Mouse (Mus musculus): ENCODE measurements around the gene Tlk2. TPM values are rescaled to one million over a fixed set of nuclear protein-coding genes. Genes with fewer than 3 reads are reported as not detected.
A peak's percentile ranks its signal among the peaks of the same experiment; 100 is the strongest.
"Not testable (repeated sequence)": the region's sequence is repeated elsewhere in the genome, so short reads cannot be mapped to it uniquely, and the experiment has no call there.

Tlk2 gene
- polyA plus RNA-seq (2015; fragmentation: Nextera tagmentation; extraction: Ambion mirVana), result 7.4 and 8.4 TPM in 2 replicates

DNA sequence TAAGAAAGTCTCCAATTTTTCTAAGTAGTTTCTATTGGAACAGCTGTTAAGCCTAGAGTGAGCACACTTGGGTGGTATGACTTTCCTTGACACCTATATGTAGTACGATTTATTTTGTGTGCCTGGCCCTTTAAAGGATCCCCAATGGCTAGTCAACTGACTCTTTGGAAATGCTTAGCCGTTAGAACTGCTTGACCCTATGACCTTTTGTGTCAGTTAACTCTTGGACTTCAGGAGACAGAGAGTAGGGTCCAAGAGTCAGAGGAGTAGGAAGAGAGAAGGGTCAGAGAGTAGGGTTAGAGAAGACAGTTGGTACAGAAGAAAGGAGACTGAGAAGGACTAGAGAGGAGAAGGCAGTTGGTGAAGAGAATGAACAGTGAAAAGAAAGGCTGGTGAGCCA lies at the start of gene Tlk2:
Gene Tlk2, plus strand, starts transcription at position 292 of the 400 bp plus-strand sequence.
- Histone ChIP-seq H3K4me1 (replicated peaks; ENCODE audit: control insufficient read depth, insufficient read depth) (0 out of 2 replicates have a peak, but pooled peaks cover 3% of the 10 kb centered on the region), H3K27ac (replicated peaks) (no peak within 1 kb of the TSS), H3K4me3 (ENCODE audit: low read depth, low read length) (no peak within 1 kb of the TSS), H3K9me3 (ENCODE audit: control insufficient read depth, low read length) (no peaks in the 10 kb centered on the region), H3K4me2 (replicated peaks; ENCODE audit: low read depth) (peak within 1 kb of the TSS; percentile 85), H3K36me3 (ENCODE audit: control insufficient read depth, insufficient read depth, low read length) (no peaks in the 10 kb centered on the region), H3K27me3 (ENCODE audit: control insufficient read depth, insufficient read depth, low read length) (no peaks in the 10 kb centered on the region), H3K9ac (ENCODE audit: low read length) (no peak within 1 kb of the TSS)
- WGBS, result 45% methylated on average over 2 of the region's 2 CpGs
- no peak for TF ChIP-seq EP300 (optimal IDR thresholded peaks at IDR 0.05)
- no peak for TF ChIP-seq CTCF (IDR thresholded peaks at IDR 0.05; ENCODE audit: low read depth)
- ATAC-seq (ENCODE audit: low FRiP score, low TSS enrichment), result no peak
- DNase-seq (ENCODE audit: low spot score), result no peak

GRCm38 (mm10) chr11:105135692-105136091 lies 42.9 kb upstream of the Tlk2 start:
- Histone ChIP-seq H3K4me2 (replicated peaks; ENCODE audit: low read depth) (no peak overlapping the region), H3K27ac (replicated peaks) (no peak overlapping the region), H3K4me1 (replicated peaks; ENCODE audit: control insufficient read depth, insufficient read depth) (no peaks in the 10 kb centered on the region), H3K9me3 (ENCODE audit: control insufficient read depth, low read length) (no peaks in the 10 kb centered on the region), H3K27me3 (ENCODE audit: control insufficient read depth, insufficient read depth, low read length) (no peaks in the 10 kb centered on the region), H3K9ac (ENCODE audit: low read length) (no peak overlapping the region), H3K4me3 (ENCODE audit: low read depth, low read length) (no peak overlapping the region), H3K36me3 (ENCODE audit: control insufficient read depth, insufficient read depth, low read length) (peaks cover 27% of the 10 kb centered on the region)
- ATAC-seq (ENCODE audit: low FRiP score, low TSS enrichment) (no peak), DNase-seq (ENCODE audit: low spot score) (no peak)
- no peak for TF ChIP-seq CTCF (IDR thresholded peaks at IDR 0.05; ENCODE audit: low read depth)
- TF ChIP-seq EP300 (optimal IDR thresholded peaks at IDR 0.05), result no peak
- WGBS, result 77% methylated on average over 7 of the region's 7 CpGs

GRCm38 (mm10) chr11:105137255-105137654 lies 41.4 kb upstream of the Tlk2 start:
- peaks cover 27% of the 10 kb centered on the region for H3K36me3 ChIP-seq (ENCODE audit: control insufficient read depth, insufficient read depth, low read length)
- H3K4me1 ChIP-seq (replicated peaks; ENCODE audit: control insufficient read depth, insufficient read depth); DNase-seq (ENCODE audit: low spot score); H3K4me3 ChIP-seq (ENCODE audit: low read depth, low read length); H3K27me3 ChIP-seq (ENCODE audit: control insufficient read depth, insufficient read depth, low read length); H3K9ac ChIP-seq (ENCODE audit: low read length); H3K27ac ChIP-seq (replicated peaks); H3K9me3 ChIP-seq (ENCODE audit: control insufficient read depth, low read length); ATAC-seq (ENCODE audit: low FRiP score, low TSS enrichment); H3K4me2 ChIP-seq (replicated peaks; ENCODE audit: low read depth): not testable (repeated sequence)
- 83% methylated on average over 2 of the region's 2 CpGs for WGBS

DNA sequence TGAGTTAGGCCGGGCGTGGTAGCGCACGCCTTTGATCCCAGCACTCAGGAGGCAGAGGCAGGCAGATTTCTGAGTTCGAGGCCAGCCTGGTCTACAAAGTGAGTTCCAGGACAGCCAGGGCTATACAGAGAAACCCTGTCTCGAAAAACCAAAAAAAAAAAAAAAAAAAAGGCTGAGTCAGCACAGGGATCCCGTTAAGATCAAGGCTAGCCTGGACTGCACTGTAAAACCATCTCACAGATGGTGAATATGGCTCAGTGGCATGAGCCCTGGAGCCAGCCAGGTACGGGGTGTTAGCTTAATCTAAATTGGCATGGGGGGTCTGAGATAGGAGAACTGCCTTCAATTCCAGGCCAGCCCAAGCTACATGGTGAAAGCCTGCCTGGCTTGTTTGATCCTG lies 38.1 kb upstream of the Tlk2 start:
- not testable (repeated sequence) for H3K4me3 ChIP-seq (ENCODE audit: low read depth, low read length); H3K9me3 ChIP-seq (ENCODE audit: control insufficient read depth, low read length); H3K4me1 ChIP-seq (replicated peaks; ENCODE audit: control insufficient read depth, insufficient read depth); H3K27ac ChIP-seq (replicated peaks); H3K9ac ChIP-seq (ENCODE audit: low read length); H3K4me2 ChIP-seq (replicated peaks; ENCODE audit: low read depth); DNase-seq (ENCODE audit: low spot score); ATAC-seq (ENCODE audit: low FRiP score, low TSS enrichment); H3K27me3 ChIP-seq (ENCODE audit: control insufficient read depth, insufficient read depth, low read length)
- H3K36me3 ChIP-seq (ENCODE audit: control insufficient read depth, insufficient read depth, low read length), result peaks cover 13% of the 10 kb centered on the region
- 96% methylated on average over 6 of the region's 8 CpGs for WGBS

DNA sequence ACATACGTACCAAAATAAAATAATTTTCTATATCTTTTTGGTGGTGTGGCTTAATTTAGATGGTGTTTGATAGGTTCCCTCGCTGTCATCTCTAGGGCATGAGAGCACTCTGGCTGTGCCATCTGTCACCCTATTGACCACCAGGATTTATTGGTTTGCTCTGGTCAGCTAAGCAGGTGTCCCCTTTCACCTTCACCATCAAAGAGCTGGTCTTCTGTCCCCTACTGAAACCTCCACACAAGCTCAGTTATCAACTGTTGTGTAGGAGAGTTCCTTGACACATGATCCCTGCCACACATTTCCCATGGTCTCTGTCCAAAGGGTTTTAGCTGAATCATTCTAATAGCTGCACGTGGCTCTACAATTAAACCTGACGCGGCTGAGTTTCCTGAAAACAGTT lies 37.5 kb upstream of the Tlk2 start:
- H3K9me3 ChIP-seq (ENCODE audit: control insufficient read depth, low read length), result no peaks in the 10 kb centered on the region
- no peak overlapping the region for H3K27ac ChIP-seq (replicated peaks)
- H3K36me3 ChIP-seq (ENCODE audit: control insufficient read depth, insufficient read depth, low read length), result peaks cover 13% of the 10 kb centered on the region
- ATAC-seq (ENCODE audit: low FRiP score, low TSS enrichment), result no peak
- WGBS, result 95% methylated on average over 5 of the region's 5 CpGs
- H3K4me2 ChIP-seq (replicated peaks; ENCODE audit: low read depth), result no peak overlapping the region
- H3K4me1 ChIP-seq (replicated peaks; ENCODE audit: control insufficient read depth, insufficient read depth), result no peaks in the 10 kb centered on the region
- no peak overlapping the region for H3K9ac ChIP-seq (ENCODE audit: low read length)
- no peak overlapping the region for H3K4me3 ChIP-seq (ENCODE audit: low read depth, low read length)
- H3K27me3 ChIP-seq (ENCODE audit: control insufficient read depth, insufficient read depth, low read length), result no peaks in the 10 kb centered on the region
- TF ChIP-seq EP300 (optimal IDR thresholded peaks at IDR 0.05) (no peak), CTCF (IDR thresholded peaks at IDR 0.05; ENCODE audit: low read depth) (no peak)
- DNase-seq (ENCODE audit: low spot score), result no peak

DNA sequence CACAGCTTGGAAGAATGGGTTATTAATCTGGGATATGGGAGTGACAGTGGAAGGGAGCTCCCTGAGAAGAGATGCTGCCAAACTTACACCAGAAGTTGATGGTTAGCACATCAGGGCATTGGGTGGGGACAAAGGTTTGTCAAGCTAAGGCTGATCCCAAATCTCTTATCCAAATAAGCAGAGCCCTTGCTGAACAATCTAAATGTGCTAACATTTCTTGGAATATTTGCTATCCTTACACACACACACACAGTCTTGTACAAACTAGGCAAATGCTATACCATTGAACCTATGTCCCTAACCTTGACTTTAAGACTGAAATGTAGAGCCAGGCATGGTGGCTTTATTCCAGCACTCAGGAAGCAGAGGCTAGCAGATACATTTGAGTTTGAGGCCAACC lies 35.0 kb upstream of the Tlk2 start:
- no peak overlapping the region for H3K27ac ChIP-seq (replicated peaks)
- H3K4me1 ChIP-seq (replicated peaks; ENCODE audit: control insufficient read depth, insufficient read depth), result no peaks in the 10 kb centered on the region
- TF ChIP-seq CTCF (IDR thresholded peaks at IDR 0.05; ENCODE audit: low read depth) (no peak), EP300 (optimal IDR thresholded peaks at IDR 0.05) (no peak)
- H3K4me3 ChIP-seq (ENCODE audit: low read depth, low read length), result no peak overlapping the region
- no peak overlapping the region for H3K9ac ChIP-seq (ENCODE audit: low read length)
- H3K27me3 ChIP-seq (ENCODE audit: control insufficient read depth, insufficient read depth, low read length), result no peaks in the 10 kb centered on the region
- ATAC-seq (ENCODE audit: low FRiP score, low TSS enrichment) (no peak), DNase-seq (ENCODE audit: low spot score) (no peak)
- no peaks in the 10 kb centered on the region for H3K9me3 ChIP-seq (ENCODE audit: control insufficient read depth, low read length)
- H3K36me3 ChIP-seq (ENCODE audit: control insufficient read depth, insufficient read depth, low read length), result peaks cover 8% of the 10 kb centered on the region
- H3K4me2 ChIP-seq (replicated peaks; ENCODE audit: low read depth), result no peak overlapping the region
